Comparison of ENCODE assay signal across 7 mouse cellular contexts in genomic region chr4:10694106-10694748, GRCm38 (mm10).
DNase-seq lines count a peak whose midpoint lies in the region; ATAC-seq lines count a peak whose summit lies in the region.
"Not testable (repeated sequence)": the region's sequence is repeated elsewhere in the genome, so short reads cannot be mapped to it uniquely, and the experiment has no call there.

No protein-coding gene starts in this region.

- H3K4me3 ChIP-seq in forebrain, embryonic 12.5 days (replicated peaks), result peak overlapping the region; percentile 37
- peak overlapping the region; percentile 13 to 25; a peak in 2 of 4 replicates for H3K4me3 ChIP-seq in heart, embryonic 14.5 days (ENCODE audit: control insufficient read depth in 1 of 2, insufficient read depth in 1 of 2, low read depth in 1 of 2, low read length in 2 of 2)
- peak overlapping the region; percentile 34 for H3K4me3 ChIP-seq in hindbrain, embryonic 16.5 days (ENCODE audit: low read length)
- peak overlapping the region; percentile 21; the same call in 1 of the 2 replicates for H3K4me3 ChIP-seq in limb, embryonic 13.5 days
- 0 out of 2 replicates have a peak overlapping the region, but pooled peaks have one; percentile 5 for H3K4me3 ChIP-seq in lung, embryonic 15.5 days

- not testable (repeated sequence) for H3K9me3 ChIP-seq in forebrain, embryonic 12.5 days; heart, embryonic 14.5 days (ENCODE audit: control insufficient read depth, low read length); hindbrain, embryonic 16.5 days (ENCODE audit: control insufficient read depth, low read length); limb, embryonic 13.5 days; lung, embryonic 15.5 days

- not testable (repeated sequence) for H3K36me3 ChIP-seq in forebrain, embryonic 12.5 days (replicated peaks); heart, embryonic 14.5 days (ENCODE audit: control insufficient read depth, insufficient read depth, low read length); hindbrain, embryonic 16.5 days (ENCODE audit: control insufficient read depth, insufficient read depth, low read length); limb, embryonic 13.5 days; lung, embryonic 15.5 days

- ATAC-seq in forebrain, embryonic 12.5 days (ENCODE audit: low FRiP score); heart, embryonic 14.5 days (ENCODE audit: insufficient number of reproducible peaks, insufficient read depth, low FRiP score, low read depth); hindbrain, embryonic 16.5 days; limb, embryonic 13.5 days (ENCODE audit: low FRiP score, low read depth); lung, embryonic 15.5 days (ENCODE audit: borderline replicate concordance, extremely low read depth, low FRiP score, low TSS enrichment): not testable (repeated sequence)

- DNase-seq in ZHBTc4 (ENCODE audit: low read depth, low spot score), result peak; percentile 90
- DNase-seq in neural tube, embryonic 10.5 days (ENCODE audit: extremely low spot score, low spot score), result peak; percentile 18

- H3K27me3 ChIP-seq in forebrain, embryonic 12.5 days; heart, embryonic 14.5 days (ENCODE audit: control insufficient read depth, insufficient read depth, low read length); hindbrain, embryonic 16.5 days (replicated peaks; ENCODE audit: control insufficient read depth, insufficient read depth, low read length); limb, embryonic 13.5 days; lung, embryonic 15.5 days: not testable (repeated sequence)

- not testable (repeated sequence) for H3K27ac ChIP-seq in forebrain, embryonic 12.5 days; heart, embryonic 14.5 days (replicated peaks in 1 of 2; ENCODE audit: control insufficient read depth in 1 of 2, insufficient read depth in 1 of 2, low read depth in 2 of 2, low read length in 2 of 2); limb, embryonic 13.5 days; lung, embryonic 15.5 days
- H3K27ac ChIP-seq in hindbrain, embryonic 16.5 days (ENCODE audit: low read depth, low read length), result peak overlapping the region; percentile 54; the same call in 1 of the 2 replicates

- H3K4me1 ChIP-seq in forebrain, embryonic 12.5 days; hindbrain, embryonic 16.5 days (ENCODE audit: control insufficient read depth, insufficient read depth, low read depth, low read length); lung, embryonic 15.5 days: not testable (repeated sequence)
- H3K4me1 ChIP-seq in heart, embryonic 14.5 days (ENCODE audit: control insufficient read depth in 2 of 2, insufficient read depth in 2 of 2, low read length in 2 of 2), result peaks cover 7 to 16% of the 10 kb centered on the region in 2 experiments
- H3K4me1 ChIP-seq in limb, embryonic 13.5 days, result peaks cover 18% of the 10 kb centered on the region

- H3K4me2 ChIP-seq in forebrain, embryonic 12.5 days, result peak overlapping the region; percentile 41
- peak overlapping the region; percentile 56 for H3K4me2 ChIP-seq in heart, embryonic 14.5 days (ENCODE audit: low read length)
- H3K4me2 ChIP-seq in hindbrain, embryonic 16.5 days (ENCODE audit: low read length), result peak overlapping the region; percentile 39; the same call in 1 of the 2 replicates
- peak overlapping the region; percentile 34 for H3K4me2 ChIP-seq in limb, embryonic 13.5 days (replicated peaks)
- H3K4me2 ChIP-seq in lung, embryonic 15.5 days, result peak overlapping the region; percentile 18; the same call in 1 of the 2 replicates

- 75% methylated on average over 7 of the region's 21 CpGs for WGBS in forebrain, embryonic 12.5 days
- WGBS in heart, embryonic 14.5 days, result 62% methylated on average over 3 of the region's 21 CpGs
- 38% methylated on average over 1 of the region's 21 CpGs for WGBS in hindbrain, embryonic 16.5 days
- 61% methylated on average over 8 of the region's 21 CpGs for WGBS in limb, embryonic 13.5 days
- WGBS in lung, embryonic 15.5 days, result 31% methylated on average over 13 of the region's 21 CpGs

- not testable (repeated sequence) for H3K9ac ChIP-seq in forebrain, embryonic 12.5 days; limb, embryonic 13.5 days; lung, embryonic 15.5 days
- H3K9ac ChIP-seq in heart, embryonic 14.5 days (ENCODE audit: low read length), result peak overlapping the region; percentile 48; the same call in 1 of the 2 replicates
- peak overlapping the region; percentile 27; the same call in 1 of the 2 replicates for H3K9ac ChIP-seq in hindbrain, embryonic 16.5 days (ENCODE audit: low read depth, low read length)
